ENCODE assay signal across 30 mouse cellular contexts in genomic region chr1:92667106-92667505, GRCm38 (mm10). TPM values are rescaled to one million over a fixed set of nuclear protein-coding genes. Genes with fewer than 3 reads are reported as not detected.
DNase-seq lines count a peak whose midpoint lies in the region; ATAC-seq lines count a peak whose summit lies in the region.
"Had no signal": no experiment of that assay in that cellular context is flagged by ENCODE, and none has a peak within 500 bp of the region (broad histone marks: within the 10 kb centered on the region; RNA-seq: fewer than 3 reads in every experiment).

No protein-coding gene starts in this region.

- intact Hi-C loops in left cerebral cortex, postnatal 4 days (cut with DNase I): no loop called here
- intact Hi-C loops in left cerebral cortex, postnatal 14 days (cut with DNase I): no loop called here

- H3K4me2 ChIP-seq in kidney, embryonic 16.5 days (replicated peaks; ENCODE audit: low read depth, low read length): no peak overlapping the region
- H3K4me2 ChIP-seq: embryonic facial prominence, embryonic 12.5 days; heart, embryonic 12.5 days; limb, embryonic 12.5 days; liver, embryonic 11.5 days; neural tube, embryonic 15.5 days had no signal

- ATAC-seq in kidney, embryonic 16.5 days (ENCODE audit: low FRiP score, low TSS enrichment): no peak
- no peak for ATAC-seq in granulocyte monocyte progenitor cell, adult 5-6 weeks (replicated peaks; ENCODE audit: poor library complexity, severe bottlenecking)
- ATAC-seq: forebrain, postnatal 0 days; intestine, postnatal 0 days; liver, postnatal 0 days had no signal

- no peaks in the 10 kb centered on the region for H3K4me1 ChIP-seq in kidney, embryonic 16.5 days (ENCODE audit: insufficient read depth, low read length)
- H3K4me1 ChIP-seq: embryonic facial prominence, embryonic 12.5 days; heart, embryonic 12.5 days; hindbrain, embryonic 10.5 days; midbrain, embryonic 10.5 days; neural tube, embryonic 15.5 days had no signal

- no peak overlapping the region for H3K9ac ChIP-seq in kidney, embryonic 16.5 days (replicated peaks; ENCODE audit: low read length)
- H3K9ac ChIP-seq: embryonic facial prominence, embryonic 12.5 days; forebrain, postnatal 0 days; heart, embryonic 12.5 days; limb, embryonic 12.5 days; liver, postnatal 0 days; neural tube, embryonic 15.5 days had no signal

- H3K4me3 ChIP-seq in kidney, embryonic 16.5 days (ENCODE audit: low read length): no peak overlapping the region
- H3K4me3 ChIP-seq: embryonic facial prominence, embryonic 12.5 days; heart, embryonic 12.5 days; hindbrain, embryonic 10.5 days; layer of hippocampus, adult 2 months; limb, embryonic 12.5 days; midbrain, embryonic 10.5 days; neural tube, embryonic 15.5 days had no signal

- no peak overlapping the region for H3K27ac ChIP-seq in kidney, embryonic 16.5 days (ENCODE audit: low read length)
- H3K27ac ChIP-seq: embryonic facial prominence, embryonic 12.5 days; hindbrain, embryonic 10.5 days; layer of hippocampus, adult 2 months; limb, embryonic 12.5 days; midbrain, embryonic 10.5 days; neural tube, embryonic 15.5 days had no signal

- DNase-seq in cerebellum, adult 18-20 months: peak; percentile 17 to 46
- DNase-seq in cerebellum, adult 11 months: no peak
- DNase-seq in kidney, adult 18-20 months: peak; percentile 38
- peak; percentile 66 for DNase-seq in left cerebral cortex, postnatal 4 days
- DNase-seq in left cerebral cortex, postnatal 14 days (ENCODE audit: low spot score in 2 of 2): no peak
- DNase-seq: B cell, adult 2 months; forebrain, postnatal 0 days; gastrocnemius, postnatal 14 days; heart, adult 18-20 months; heart, postnatal 10 days; liver, postnatal 0 days; lung, postnatal 10 days; right cerebral cortex, adult 18-20 months; right cerebral cortex, postnatal 4 days; thymus, postnatal 14 days had no signal

- H3K27me3 ChIP-seq in kidney, embryonic 16.5 days (ENCODE audit: insufficient read depth, low read length): no peaks in the 10 kb centered on the region
- H3K27me3 ChIP-seq: embryonic facial prominence, embryonic 12.5 days; limb, embryonic 12.5 days; neural tube, embryonic 15.5 days had no signal

- H3K9me3 ChIP-seq in kidney, embryonic 16.5 days (ENCODE audit: low read length): no peaks in the 10 kb centered on the region
- H3K9me3 ChIP-seq: embryonic facial prominence, embryonic 12.5 days; G1E; heart, embryonic 12.5 days; limb, embryonic 12.5 days had no signal

- H3K36me3 ChIP-seq in kidney, embryonic 16.5 days (ENCODE audit: insufficient read depth, low read length): no peaks in the 10 kb centered on the region
- H3K36me3 ChIP-seq: embryonic facial prominence, embryonic 12.5 days; G1E; heart, embryonic 12.5 days; hindbrain, embryonic 10.5 days; limb, embryonic 12.5 days; midbrain, embryonic 10.5 days; neural tube, embryonic 15.5 days had no signal

- WGBS in kidney, embryonic 16.5 days: 82% methylated on average over 6 of the region's 6 CpGs

RNA-seq across cellular contexts. Expression of gene Otos, which starts 18.5 kb away (rescaled TPM):
- 0.64 and 0.72 TPM in 2 replicates for polyA plus RNA-seq in kidney, embryonic 16.5 days (2015; fragmentation: Nextera tagmentation; extraction: Ambion mirVana)
- not detected for total RNA-seq in left cerebral cortex, postnatal 4 days (2021)
- not detected for total RNA-seq in left cerebral cortex, postnatal 14 days (2021)
- 5.3 and 7.2 TPM in 2 replicates for total RNA-seq in granulocyte monocyte progenitor cell, adult 5-6 weeks (2014; fragmentation: Nextera tagmentation)
- 2.5 TPM in 1 of 2 replicates, not detected in the other for total RNA-seq in granulocyte monocyte progenitor cell, adult 5-6 weeks (2017)
- total RNA-seq: CH12.LX; forebrain, postnatal 0 days; heart, adult 18-20 months; heart, postnatal 10 days had no signal
- polyA plus RNA-seq: forebrain, embryonic 11.5 days; G1E; heart, embryonic 12.5 days; intestine, postnatal 0 days; limb, embryonic 12.5 days; liver, embryonic 11.5 days; stomach, embryonic 14.5 days had no signal

RNA-seq across cellular contexts. Expression of gene Cops9, which starts 25.3 kb away (rescaled TPM):
- 369 and 396 TPM in 2 replicates for polyA plus RNA-seq in kidney, embryonic 16.5 days (2015; fragmentation: Nextera tagmentation; extraction: Ambion mirVana)
- 100 to 1,000 TPM; 231 to 252 TPM for total RNA-seq in left cerebral cortex, postnatal 4 days (2021)
- 100 to 1,000 TPM; 235 to 242 TPM for total RNA-seq in left cerebral cortex, postnatal 14 days (2021)
- 215 and 239 TPM in 2 replicates for total RNA-seq in granulocyte monocyte progenitor cell, adult 5-6 weeks (2014; fragmentation: Nextera tagmentation)
- total RNA-seq in granulocyte monocyte progenitor cell, adult 5-6 weeks (2017): 141 and 144 TPM in 2 replicates

RNA-seq across cellular contexts. Expression of gene Olfr12, which starts 49.5 kb away (rescaled TPM):
- not detected in 2 replicates for polyA plus RNA-seq in kidney, embryonic 16.5 days (2015; fragmentation: Nextera tagmentation; extraction: Ambion mirVana)
- not detected for total RNA-seq in left cerebral cortex, postnatal 4 days (2021)
- not detected for total RNA-seq in left cerebral cortex, postnatal 14 days (2021)
- not detected in 2 replicates for total RNA-seq in granulocyte monocyte progenitor cell, adult 5-6 weeks (2014; fragmentation: Nextera tagmentation)
- total RNA-seq in granulocyte monocyte progenitor cell, adult 5-6 weeks (2017): not detected in 2 replicates
- total RNA-seq: forebrain, postnatal 0 days; gastrocnemius, postnatal 14 days; heart, adult 18-20 months; heart, postnatal 10 days had no signal
- polyA plus RNA-seq: embryonic facial prominence, embryonic 12.5 days; forebrain, embryonic 11.5 days; forebrain, postnatal 0 days; G1E; heart, embryonic 12.5 days; intestine, postnatal 0 days; limb, embryonic 12.5 days; liver, embryonic 11.5 days; liver, postnatal 0 days; midbrain, embryonic 10.5 days; neural tube, embryonic 15.5 days; stomach, embryonic 14.5 days had no signal

Comparison
In these comparisons a context has a peak if more than half of its experiments do, and no peak if none do; other contexts are left out.
1. DNase-seq: peak in cerebellum, adult 18-20 months (2 of 2), kidney, adult 18-20 months (single experiment) and left cerebral cortex, postnatal 4 days (single experiment); none in cerebellum, adult 11 months (single experiment) and left cerebral cortex, postnatal 14 days (0 of 2).